Mouse (Mus musculus) monocyte, adult 5-6 weeks (primary cell): ENCODE data around the gene Ints3. TPM values are rescaled to one million over a fixed set of nuclear protein-coding genes. Genes with fewer than 3 reads are reported as not detected.

Experiments
- ATAC-seq: fragments of 153-309, 156-312 bp; replicated peaks from 2 replicates; pipeline ENCODE4 v1.8.0; 2017; ENCODE audit warnings: mild to moderate bottlenecking; ENCODE audit not compliant: low TSS enrichment, insufficient number of reproducible peaks, severe bottlenecking, poor library complexity, low FRiP score
- total RNA-seq: library from RNA; stranded (forward); fragments of 200-1000, 200-491, 200-594 nt; gene quantifications from 3 replicates; pipeline ENCODE4 v1.2.3, GENCODE M21; 2017

The Ints3 gene
- total RNA-seq, 1 experiment from 2014 or later: 12.9 TPM

DNA sequence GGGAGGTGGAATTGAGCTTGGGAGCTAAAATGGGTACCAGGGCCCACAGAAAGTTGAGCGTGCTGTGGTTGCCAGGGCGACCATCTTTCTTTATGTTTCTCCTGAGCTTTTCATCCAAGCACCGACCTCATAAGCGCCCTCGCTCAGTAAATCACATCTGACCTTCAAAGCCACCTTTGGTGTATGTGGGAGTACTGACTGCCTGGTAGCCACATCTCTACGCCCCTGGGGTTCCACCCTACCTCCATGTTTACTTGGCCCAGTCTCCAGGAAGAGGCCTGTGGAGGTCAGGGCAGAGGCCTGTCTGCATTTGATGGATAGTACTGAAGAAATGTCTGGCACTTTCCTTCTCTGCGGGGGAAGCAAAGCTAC, 13.7 kb upstream of the Ints3 start:
- ATAC-seq: no peak

DNA sequence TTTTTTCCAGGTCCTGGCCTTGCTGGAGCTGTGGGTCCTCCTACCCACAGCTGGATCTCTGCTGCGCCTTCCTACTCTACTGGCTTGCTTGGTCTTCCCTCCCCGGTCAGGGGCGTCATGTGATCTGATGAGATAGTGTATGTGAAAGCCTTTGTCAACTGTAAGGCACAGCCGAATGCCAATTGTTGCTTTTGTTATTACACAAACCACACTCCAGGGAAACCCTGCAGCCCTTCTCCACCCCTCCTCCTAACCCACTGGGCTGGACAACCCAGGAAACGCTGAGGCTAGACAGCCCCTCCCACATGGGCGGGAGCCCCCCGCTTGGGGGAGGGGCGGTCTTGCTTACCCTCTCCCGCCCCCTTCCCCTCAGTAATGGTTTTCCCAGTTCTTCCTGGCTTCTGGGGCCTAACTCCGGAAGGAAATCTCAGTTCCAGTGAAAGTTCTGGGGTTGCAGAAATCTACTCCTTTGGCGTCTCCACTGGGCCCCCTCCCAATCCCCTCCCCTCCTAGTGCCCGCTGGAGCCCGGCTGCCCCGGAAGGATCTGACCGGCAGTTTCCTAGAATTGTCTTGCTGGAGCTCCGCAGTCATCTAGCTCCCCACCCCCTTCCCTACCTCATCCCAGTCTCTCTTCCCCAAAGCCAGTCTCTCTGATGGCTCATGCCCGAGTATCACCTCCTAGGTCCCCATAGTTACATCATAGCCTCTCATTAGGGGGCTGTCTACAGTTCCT, 13.1 kb upstream of the Ints3 start:
- no peak for ATAC-seq

DNA sequence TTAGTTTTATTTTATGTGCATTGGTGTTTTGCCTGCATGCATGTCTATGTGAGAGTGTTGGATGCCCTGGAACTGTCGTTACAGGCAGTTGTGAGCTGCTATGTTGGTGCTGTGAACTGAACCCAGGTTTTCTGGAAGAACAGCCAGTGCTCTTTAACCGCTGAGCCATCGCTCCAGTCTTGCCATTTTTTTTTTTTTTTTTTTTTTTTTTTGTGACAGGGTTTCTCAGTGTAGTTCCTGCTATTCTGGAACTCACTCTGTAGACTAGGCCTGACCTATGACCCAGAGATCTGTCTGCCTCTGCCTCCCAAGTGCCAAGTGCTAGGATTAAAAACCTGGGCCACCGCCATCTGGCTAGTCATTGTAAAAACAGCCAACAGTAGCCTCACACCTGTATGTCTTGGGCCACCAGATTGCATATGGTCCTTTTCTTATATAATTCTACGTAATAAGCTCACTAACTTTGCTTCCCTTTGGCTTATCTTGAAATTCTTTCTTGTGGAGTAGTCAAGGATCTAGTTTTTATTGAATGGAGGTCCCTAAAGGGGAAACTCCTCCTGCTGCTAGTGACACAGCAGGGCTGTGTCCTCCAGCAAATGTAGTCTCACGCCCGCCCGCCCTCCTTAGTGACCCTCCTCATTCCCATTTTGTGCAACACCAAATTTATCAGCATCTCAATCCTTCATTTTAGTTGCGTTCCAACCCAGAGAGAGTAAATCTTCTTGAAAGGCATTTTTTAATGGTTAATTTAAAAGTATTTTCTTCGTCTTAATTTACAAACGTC, 12.2 kb upstream of the Ints3 start:
- no peak for ATAC-seq

DNA sequence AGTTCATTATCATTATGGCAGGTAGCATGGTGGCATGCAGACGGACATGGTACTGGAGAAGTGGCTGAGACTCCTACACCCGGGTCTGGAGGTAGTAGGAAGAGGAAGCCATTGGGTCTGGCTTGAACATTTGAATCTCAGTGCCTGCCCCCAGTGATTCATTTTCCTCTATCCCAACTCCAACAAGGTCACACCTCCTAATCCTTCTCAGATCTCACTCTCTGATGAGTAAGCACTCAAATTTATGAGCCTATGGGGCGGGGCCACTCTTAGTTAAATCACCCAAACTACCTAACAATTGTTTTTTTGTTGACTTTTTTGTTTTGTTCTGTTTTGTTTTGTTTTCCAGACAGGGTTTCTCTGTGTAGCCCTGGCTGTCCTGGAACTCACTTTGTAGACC, 10.6 kb upstream of the Ints3 start:
- no peak for ATAC-seq

DNA sequence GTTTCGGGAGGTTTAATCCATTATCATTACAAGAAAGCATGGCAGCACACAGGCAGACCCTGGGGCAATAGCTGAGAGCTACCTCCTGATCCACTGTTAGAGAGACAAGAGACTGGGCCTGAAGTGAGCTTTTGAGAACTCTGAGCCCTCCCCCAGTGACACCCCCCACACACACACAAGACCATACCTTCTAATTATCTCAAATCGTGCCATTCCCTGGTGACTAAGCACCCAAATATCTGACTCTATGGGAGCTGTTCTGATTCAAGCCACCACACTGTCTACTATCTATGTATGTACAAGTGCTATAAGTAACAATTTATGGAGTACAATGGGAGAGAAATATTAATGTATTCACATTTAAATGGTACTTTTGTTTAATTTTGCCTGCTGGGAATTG, 7.3 kb upstream of the Ints3 start:
- ATAC-seq: no peak

DNA sequence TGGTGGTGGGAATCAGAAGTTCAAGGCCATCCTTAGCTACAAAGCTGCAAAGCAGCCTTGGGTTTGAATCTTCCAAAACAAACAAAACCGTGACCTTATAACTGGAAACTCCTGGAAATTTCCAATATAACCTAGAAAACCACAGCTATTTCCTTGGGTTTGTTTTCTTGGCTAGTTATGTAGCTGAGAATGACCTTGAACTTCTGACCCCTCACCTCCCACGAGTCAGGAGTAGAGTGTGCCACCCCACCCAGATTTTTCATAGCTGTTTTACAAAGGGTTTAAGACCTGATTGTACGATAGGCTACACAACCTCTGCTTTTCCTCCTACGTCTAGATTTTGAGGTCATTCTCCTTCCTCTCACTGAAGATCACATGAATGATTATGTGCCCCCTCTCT, 3.7 kb upstream of the Ints3 start:
- ATAC-seq: no peak

DNA sequence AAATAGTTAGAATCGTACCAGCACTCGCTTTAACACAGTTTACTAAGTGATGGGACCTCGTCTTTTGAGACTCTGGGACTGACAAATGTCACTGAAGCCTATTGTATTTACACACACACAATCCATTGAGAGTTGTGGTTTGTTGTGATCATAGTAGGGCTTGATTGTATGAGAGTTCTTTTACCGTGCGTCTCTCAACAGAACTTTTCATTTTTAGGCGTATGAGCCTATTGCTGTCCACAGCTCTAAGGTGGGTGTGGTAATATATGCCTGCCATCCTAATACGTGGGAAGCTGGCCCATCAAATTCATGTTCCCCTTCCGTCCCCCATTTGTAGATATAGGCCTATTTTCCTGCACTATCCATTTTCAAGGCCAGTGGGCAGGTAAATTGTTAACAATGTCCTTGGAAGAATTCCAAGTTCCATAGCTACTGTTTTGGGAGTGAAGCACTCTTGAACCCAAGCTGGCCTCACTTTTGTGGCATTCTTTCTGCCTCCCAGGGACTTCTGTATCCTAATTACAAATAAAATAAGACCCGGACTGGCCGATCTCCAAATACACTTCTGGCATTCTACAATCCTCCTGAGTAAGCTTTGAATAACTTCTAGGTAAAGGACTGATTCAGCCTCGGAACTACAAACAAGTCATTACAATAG, 780 bp upstream of the Ints3 start:
- ATAC-seq: no peak

DNA sequence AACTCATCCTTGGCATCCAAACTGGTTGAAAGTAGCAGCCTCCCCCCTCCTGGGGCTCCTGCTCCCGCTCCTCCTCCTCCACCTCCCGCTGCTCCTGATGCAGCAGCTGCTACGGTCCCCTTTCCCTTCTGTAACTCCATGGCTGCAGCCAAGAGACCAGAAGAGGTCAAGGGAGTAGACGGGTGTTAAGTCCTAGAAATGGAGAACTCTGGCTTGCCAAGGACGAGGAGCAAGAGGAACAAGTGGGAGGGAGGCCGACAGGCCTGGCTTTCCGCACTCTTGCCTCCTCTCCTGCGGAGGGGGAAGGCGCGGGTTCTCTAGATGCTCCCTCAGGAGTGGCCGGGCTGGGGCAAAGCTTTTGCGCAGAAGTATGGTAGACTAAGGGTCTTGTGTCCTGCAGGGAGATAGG, 607 bp downstream of the Ints3 start:
- peak; percentile 28; the same call in 1 of the 2 replicates for ATAC-seq

DNA sequence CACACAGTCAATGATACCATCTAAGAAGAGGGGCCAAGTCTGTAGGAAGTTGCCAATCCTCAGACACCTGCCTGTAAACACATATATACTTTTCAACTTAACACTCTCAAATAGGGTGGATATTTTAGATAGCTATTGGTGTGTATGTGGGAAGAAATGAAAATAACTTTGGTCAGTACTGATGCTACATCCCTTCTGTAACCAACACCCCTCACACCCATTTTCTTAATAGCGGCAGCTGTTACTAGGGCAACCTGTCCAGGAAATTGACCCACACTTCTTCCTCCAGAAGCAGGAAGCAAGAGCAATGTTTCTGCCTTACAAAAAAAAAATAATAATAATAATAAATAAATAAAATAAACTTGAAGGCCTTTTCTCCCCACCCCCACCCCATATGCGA, 1.1 kb downstream of the Ints3 start:
- no peak for ATAC-seq

DNA sequence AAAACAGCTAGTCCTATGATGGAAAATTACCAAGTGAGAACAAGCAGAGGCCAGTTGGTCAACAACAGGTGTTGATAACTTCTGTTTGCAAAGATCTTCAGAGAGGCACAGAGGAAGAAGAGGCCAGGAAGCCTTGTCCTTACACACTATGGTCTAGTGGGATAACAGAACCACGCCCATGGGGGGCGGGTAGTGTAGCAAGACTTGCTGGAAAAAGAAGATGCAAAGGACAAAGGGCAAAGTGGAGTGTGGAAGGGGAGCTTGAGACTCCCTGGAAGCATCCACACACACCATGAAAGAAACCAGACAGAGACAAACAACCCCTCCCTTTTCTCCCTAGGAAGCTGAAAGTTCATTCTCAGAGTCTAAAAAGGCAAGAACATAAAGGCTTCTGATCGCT, 3.8 kb downstream of the Ints3 start:
- ATAC-seq: no peak

DNA sequence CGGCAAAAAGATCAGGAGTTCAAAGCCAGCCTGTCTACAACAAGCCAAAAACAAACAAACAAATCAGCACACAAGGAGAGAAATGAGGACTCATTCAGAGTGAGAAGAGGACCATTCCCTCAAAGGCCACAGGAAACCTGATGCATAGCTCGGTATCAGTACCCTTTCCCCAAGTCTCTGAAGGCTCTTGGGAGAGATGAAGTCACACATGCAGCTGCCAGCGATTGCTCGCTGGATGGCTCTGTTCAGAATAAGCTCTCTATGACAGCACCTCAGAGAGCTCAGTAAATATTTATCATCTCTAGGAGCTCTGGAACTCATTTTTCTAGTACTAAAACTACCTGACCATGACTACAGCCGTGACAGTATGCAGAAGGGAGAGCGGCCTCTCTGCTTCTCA, 5.2 kb downstream of the Ints3 start:
- ATAC-seq: no peak

DNA sequence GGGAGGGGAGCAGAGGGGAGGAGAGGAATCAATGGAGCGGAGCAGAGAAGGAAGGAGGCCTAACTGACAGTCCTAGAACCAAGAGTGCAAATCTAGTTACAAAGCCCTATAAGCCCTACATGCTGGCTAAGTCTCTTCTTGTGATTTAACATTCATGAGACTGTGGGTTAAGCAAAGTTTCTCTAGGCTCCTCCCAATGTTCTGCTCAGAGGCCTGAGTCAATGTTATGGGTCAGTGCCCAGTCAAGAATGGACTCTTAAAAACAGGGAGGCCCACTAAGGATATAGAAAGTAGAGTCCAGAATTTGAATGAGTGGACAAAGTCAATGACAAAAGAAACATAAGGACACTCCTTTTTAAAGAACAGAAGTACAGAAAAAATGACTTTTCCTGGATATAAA, 5.8 kb downstream of the Ints3 start:
- no peak for ATAC-seq

DNA sequence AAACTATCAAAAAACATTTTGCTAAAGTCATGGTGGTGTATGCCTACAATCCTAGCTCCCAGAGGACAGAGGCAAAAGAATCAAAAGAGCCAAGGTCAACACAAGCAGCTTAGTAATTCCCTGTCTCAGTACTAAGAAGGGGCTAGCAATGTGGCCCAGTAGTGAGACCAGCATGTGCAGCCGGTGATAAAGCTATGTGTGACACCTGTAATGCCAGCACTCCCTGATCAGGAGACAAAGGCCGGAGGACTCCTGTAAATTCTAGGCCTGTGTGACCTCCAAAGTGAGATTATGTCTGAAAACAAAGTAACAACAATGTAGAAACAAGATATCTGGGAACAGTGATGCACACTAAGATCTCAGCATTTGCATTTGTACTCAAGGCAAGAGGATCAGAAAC, 7.9 kb downstream of the Ints3 start:
- ATAC-seq: no peak

DNA sequence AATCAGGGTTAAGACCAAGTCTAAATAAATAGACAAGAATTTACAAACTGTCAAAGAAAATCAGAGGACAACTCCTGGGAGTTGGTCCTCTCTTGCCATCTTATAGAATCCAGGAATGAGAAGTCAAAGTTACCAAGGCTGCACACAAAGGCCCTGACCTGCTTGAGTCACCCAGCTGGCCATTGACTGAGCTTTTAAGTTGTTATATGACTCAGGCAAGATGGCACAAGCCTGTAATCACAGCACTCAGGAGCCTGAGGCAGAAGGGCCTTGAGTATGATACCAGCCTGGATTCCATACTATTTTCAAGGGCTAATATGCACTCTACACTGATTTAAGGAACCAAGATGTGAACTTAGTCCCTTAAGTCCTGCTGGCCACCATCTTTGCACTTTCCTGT, 9.9 kb downstream of the Ints3 start:
- no peak for ATAC-seq

DNA sequence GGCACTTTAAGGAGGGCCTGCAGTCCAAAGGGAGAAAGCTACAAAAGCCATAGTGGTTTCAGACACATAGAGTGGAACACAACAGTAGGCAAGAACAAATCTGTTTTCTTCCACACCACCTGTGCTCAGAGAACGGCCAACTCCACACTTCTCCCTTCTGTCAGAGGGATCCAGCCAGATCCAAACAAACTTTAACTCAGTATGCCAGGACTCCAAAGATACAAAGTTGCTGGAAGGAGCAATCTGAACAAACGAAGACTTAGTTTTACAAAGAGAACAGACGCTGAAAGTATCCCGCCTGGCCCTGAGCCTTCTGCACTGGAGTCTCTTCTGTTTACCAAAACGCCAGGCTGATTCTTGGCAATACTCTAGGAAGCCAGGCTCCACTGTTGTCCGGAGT, 12.7 kb downstream of the Ints3 start:
- ATAC-seq: no peak

DNA sequence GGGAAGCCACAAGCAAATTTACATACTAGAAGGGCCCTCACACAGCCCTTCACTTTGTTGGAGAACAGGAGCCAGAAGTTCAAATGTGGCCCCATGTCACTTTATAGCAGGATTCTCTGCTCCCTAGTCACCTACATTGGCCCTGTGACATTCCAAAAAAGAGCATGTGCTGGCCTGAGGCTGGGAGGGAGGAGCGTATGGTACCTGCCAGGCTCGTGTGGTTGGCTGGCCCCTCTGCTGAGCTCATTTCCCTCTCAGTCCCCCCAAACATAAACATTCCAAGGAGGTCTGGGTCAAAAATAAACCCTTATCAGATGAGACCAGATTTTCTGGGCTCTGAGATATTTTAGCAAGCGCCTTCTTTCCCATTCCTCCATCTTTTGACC, 20.4 kb downstream of the Ints3 start:
- no peak for ATAC-seq

DNA sequence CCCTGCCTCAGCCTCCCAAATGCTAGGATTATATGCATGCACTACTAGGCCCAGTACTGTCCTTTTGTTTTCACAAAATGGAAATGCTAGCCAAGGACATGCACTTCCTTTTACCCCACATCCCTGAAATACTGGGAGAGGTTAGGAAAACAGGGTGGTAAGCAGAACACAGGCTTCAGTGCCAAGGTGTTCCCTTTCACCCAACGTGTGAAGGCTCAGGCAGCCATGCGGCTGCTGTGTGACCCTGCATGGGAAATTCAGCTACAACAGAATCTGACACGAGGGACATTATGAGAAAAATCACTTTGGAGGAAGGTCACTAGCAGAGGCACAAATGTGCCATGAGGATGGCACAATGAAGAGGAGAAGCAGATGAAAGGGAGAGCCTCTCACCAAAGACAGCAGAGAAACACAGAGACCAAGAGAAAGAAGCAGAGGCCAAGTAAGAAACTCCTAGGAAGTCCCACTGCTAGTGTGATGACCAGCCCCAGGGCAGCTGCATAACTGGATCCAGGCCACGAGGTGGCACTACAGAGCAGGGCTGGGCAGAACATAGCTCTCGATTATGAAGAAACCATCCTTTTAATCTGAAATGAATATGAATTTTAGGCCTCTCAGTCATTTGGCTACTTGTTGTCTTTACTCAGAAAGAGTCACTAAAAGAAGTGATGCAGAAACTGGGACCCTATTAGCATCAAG, 21.0 kb downstream of the Ints3 start:
- ATAC-seq: peak; percentile 87

DNA sequence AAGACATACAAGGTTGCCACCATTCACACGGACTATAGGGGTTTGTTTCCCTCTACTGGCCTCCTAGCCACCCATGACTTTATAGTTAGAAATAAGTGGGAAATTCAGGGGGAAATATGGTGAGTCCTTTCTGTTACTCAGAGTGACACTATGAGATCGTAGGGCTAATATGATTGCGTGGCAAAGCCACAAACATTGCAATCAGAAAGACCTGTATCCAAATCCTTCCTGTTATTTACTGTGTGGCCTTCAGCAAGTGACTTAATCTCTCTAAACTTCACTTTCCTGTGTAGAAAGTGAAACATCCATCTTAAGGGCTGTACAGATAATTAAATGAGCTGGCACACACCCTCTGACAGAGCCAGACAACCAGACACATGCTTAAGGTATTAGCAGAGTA, 24.7 kb downstream of the Ints3 start:
- ATAC-seq: no peak

DNA sequence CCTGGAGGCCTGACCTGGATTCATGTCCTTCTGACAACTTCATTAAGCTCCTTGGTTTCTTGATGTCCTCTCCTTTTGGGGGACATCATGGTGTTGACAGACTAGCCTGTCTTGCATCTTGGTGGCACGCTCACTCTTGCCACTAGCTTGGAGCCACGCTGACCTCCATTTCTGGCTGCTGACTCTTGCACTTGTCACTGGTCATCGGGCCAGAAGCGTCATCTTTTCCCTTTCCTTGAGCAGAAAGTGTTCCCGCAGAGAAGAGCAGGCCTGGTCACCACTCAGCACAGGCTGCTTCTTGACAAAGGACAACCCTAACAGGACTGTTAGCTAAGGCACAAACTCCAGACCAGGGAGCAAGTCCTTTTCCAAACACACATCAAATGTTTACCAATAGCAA, 27.0 kb downstream of the Ints3 start:
- ATAC-seq: no peak
